Comparison of ENCODE assay signal across 7 mouse cellular contexts in the genomic region with DNA sequence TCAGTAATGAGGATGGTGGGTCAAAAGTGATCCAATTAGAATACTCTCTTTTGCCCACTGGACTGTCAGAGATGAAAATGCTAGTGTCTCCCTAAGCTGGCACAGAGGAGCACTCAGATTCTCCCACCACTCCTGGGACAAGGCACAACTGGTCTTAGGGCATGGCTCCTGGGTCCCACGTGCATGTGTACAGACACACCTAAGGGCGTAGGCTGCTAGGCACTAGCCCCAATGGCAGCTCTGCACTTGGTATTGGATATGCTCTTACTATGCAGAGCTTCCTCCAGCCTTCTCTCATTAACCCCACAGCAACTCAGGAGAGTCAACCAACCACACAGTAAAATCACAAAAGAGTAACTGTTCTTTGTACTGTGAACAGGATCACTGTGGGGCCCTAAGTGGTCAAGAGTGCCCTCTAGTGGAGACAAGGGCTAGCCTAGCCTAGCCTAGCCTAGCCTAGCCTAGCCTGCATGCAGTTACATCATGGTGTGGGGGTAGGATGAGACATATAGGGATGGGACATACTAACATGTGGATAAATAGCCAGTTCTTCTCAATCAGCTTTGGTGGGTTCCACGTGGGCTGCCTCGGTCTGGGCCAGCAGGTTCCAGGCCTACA. TPM values are rescaled to one million over a fixed set of nuclear protein-coding genes. Genes with fewer than 3 reads are reported as not detected.
A peak's percentile ranks its signal among the peaks of the same experiment; 100 is the strongest.
DNase-seq lines count a peak whose midpoint lies in the region; ATAC-seq and TF ChIP-seq lines count a peak whose summit lies in the region.

No protein-coding gene starts in this region.

- H3K4me1 ChIP-seq in embryonic facial prominence, embryonic 11.5 days (ENCODE audit: control insufficient read depth, insufficient read depth, low read length) = no peaks in the 10 kb centered on the region
- peaks cover 20% of the 10 kb centered on the region for H3K4me1 ChIP-seq in intestine, embryonic 15.5 days (replicated peaks)
- 0 out of 2 replicates have a peak, but pooled peaks cover 3% of the 10 kb centered on the region for H3K4me1 ChIP-seq in limb, embryonic 10.5 days
- no peaks in the 10 kb centered on the region for H3K4me1 ChIP-seq in midbrain, embryonic 14.5 days (ENCODE audit: control insufficient read depth, insufficient read depth, low read length)
- 0 out of 2 replicates have a peak, but pooled peaks cover 5% of the 10 kb centered on the region for H3K4me1 ChIP-seq in thymus, adult 2 months (replicated peaks; ENCODE audit: control insufficient read depth, insufficient read depth, low read length)

- no peak overlapping the region for H3K4me2 ChIP-seq in embryonic facial prominence, embryonic 11.5 days (ENCODE audit: low read depth, low read length)
- no peak overlapping the region for H3K4me2 ChIP-seq in intestine, embryonic 15.5 days (replicated peaks)
- H3K4me2 ChIP-seq in midbrain, embryonic 14.5 days (ENCODE audit: low read length) = no peak overlapping the region

- no peak for TF ChIP-seq CTCF in thymus, adult 2 months (IDR thresholded peaks at IDR 0.05; ENCODE audit: borderline replicate concordance, control insufficient read depth, extremely low read depth, insufficient read depth, low read length, poor library complexity)

- 69% methylated on average over 4 of the region's 4 CpGs for WGBS in embryonic facial prominence, embryonic 11.5 days
- WGBS in intestine, embryonic 15.5 days = 75% methylated on average over 4 of the region's 4 CpGs
- WGBS in limb, embryonic 10.5 days = 74% methylated on average over 4 of the region's 4 CpGs
- WGBS in midbrain, embryonic 14.5 days = 76% methylated on average over 4 of the region's 4 CpGs
- 89% methylated on average over 4 of the region's 4 CpGs for WGBS in thymus, adult 2 months

- no peaks in the 10 kb centered on the region for H3K9me3 ChIP-seq in embryonic facial prominence, embryonic 11.5 days (replicated peaks; ENCODE audit: control insufficient read depth, low read length)
- no peaks in the 10 kb centered on the region for H3K9me3 ChIP-seq in intestine, embryonic 15.5 days
- no peaks in the 10 kb centered on the region for H3K9me3 ChIP-seq in limb, embryonic 10.5 days (replicated peaks)
- H3K9me3 ChIP-seq in midbrain, embryonic 14.5 days (ENCODE audit: control insufficient read depth, low read length) = no peaks in the 10 kb centered on the region

- DNase-seq in ES-CJ7 (ENCODE audit: low read depth, low spot score) = peak; percentile 50
- DNase-seq in adrenal gland, postnatal 14 days = peak; percentile 54
- DNase-seq in embryonic facial prominence, embryonic 11.5 days (ENCODE audit: low spot score) = peak; percentile 71
- peak; percentile 35 for DNase-seq in limb, embryonic 10.5 days (ENCODE audit: low spot score)
- peak; percentile 73 for DNase-seq in midbrain, embryonic 14.5 days
- peak; percentile 57 for DNase-seq in thymus, adult 2 months

- H3K4me3 ChIP-seq in embryonic facial prominence, embryonic 11.5 days (ENCODE audit: low read depth, low read length) = no peak overlapping the region
- H3K4me3 ChIP-seq in intestine, embryonic 15.5 days (replicated peaks) = no peak overlapping the region
- H3K4me3 ChIP-seq in limb, embryonic 10.5 days = no peak overlapping the region
- no peak overlapping the region for H3K4me3 ChIP-seq in midbrain, embryonic 14.5 days (replicated peaks; ENCODE audit: low read depth, low read length)
- H3K4me3 ChIP-seq in thymus, adult 2 months (ENCODE audit: control insufficient read depth, insufficient read depth, low read length) = no peak overlapping the region

- H3K9ac ChIP-seq in embryonic facial prominence, embryonic 11.5 days (replicated peaks; ENCODE audit: low read length) = no peak overlapping the region
- H3K9ac ChIP-seq in intestine, embryonic 15.5 days = no peak overlapping the region
- no peak overlapping the region for H3K9ac ChIP-seq in midbrain, embryonic 14.5 days (replicated peaks; ENCODE audit: low read length)

- H3K27ac ChIP-seq in embryonic facial prominence, embryonic 11.5 days (replicated peaks; ENCODE audit: low read depth, low read length) = no peak overlapping the region
- H3K27ac ChIP-seq in intestine, embryonic 15.5 days = 0 out of 2 replicates have a peak overlapping the region, but pooled peaks have one; percentile 9
- no peak overlapping the region for H3K27ac ChIP-seq in limb, embryonic 10.5 days
- no peak overlapping the region for H3K27ac ChIP-seq in midbrain, embryonic 14.5 days (replicated peaks; ENCODE audit: low read depth, low read length)
- H3K27ac ChIP-seq in thymus, adult 2 months (ENCODE audit: control insufficient read depth, insufficient read depth, low read length) = no peak overlapping the region

- TF ChIP-seq POLR2A in thymus, adult 2 months (IDR thresholded peaks at IDR 0.05; ENCODE audit: control insufficient read depth, extremely low read depth, insufficient read depth, low read length, poor library complexity) = no peak

- no peaks in the 10 kb centered on the region for H3K27me3 ChIP-seq in embryonic facial prominence, embryonic 11.5 days (ENCODE audit: control insufficient read depth, insufficient read depth, low read length)
- no peaks in the 10 kb centered on the region for H3K27me3 ChIP-seq in intestine, embryonic 15.5 days (replicated peaks)
- H3K27me3 ChIP-seq in limb, embryonic 10.5 days (ENCODE audit: low read depth, poor library complexity, severe bottlenecking) = no peaks in the 10 kb centered on the region
- H3K27me3 ChIP-seq in midbrain, embryonic 14.5 days (ENCODE audit: control insufficient read depth, insufficient read depth, low read length) = no peaks in the 10 kb centered on the region
- H3K27me3 ChIP-seq in thymus, adult 2 months (ENCODE audit: control insufficient read depth, insufficient read depth, low read length) = no peaks in the 10 kb centered on the region

- ATAC-seq in embryonic facial prominence, embryonic 11.5 days (replicated peaks; ENCODE audit: insufficient number of reproducible peaks, low FRiP score, low TSS enrichment, low read depth) = peak; percentile 67; the same call in 1 of the 2 replicates
- peak; percentile 85 for ATAC-seq in intestine, embryonic 15.5 days
- no peak for ATAC-seq in midbrain, embryonic 14.5 days (ENCODE audit: low FRiP score, low TSS enrichment)

- no peaks in the 10 kb centered on the region for H3K36me3 ChIP-seq in embryonic facial prominence, embryonic 11.5 days (replicated peaks; ENCODE audit: control insufficient read depth, insufficient read depth, low read depth, low read length)
- no peaks in the 10 kb centered on the region for H3K36me3 ChIP-seq in intestine, embryonic 15.5 days
- H3K36me3 ChIP-seq in limb, embryonic 10.5 days = no peaks in the 10 kb centered on the region
- H3K36me3 ChIP-seq in midbrain, embryonic 14.5 days (ENCODE audit: control insufficient read depth, insufficient read depth, low read length) = no peaks in the 10 kb centered on the region
- no peaks in the 10 kb centered on the region for H3K36me3 ChIP-seq in thymus, adult 2 months (ENCODE audit: control insufficient read depth, insufficient read depth, low read length)

RNA-seq across cellular contexts. Expression of gene Mob2, which starts 23.2 kb away (rescaled TPM):
- total RNA-seq in adrenal gland, postnatal 14 days (2021) = 47.4 and 48.6 TPM in 2 replicates
- polyA plus RNA-seq in embryonic facial prominence, embryonic 11.5 days (2014; fragmentation: Nextera tagmentation; extraction: Ambion mirVana) = 60.2 and 62.9 TPM in 2 replicates
- 57.8 and 61.8 TPM in 2 replicates for polyA plus RNA-seq in intestine, embryonic 15.5 days (2015; fragmentation: Nextera tagmentation; extraction: Ambion mirVana)
- 67.8 and 74.4 TPM in 2 replicates for polyA plus RNA-seq in limb, embryonic 10.5 days (2016; fragmentation: Nextera tagmentation; extraction: Ambion mirVana)
- 53.5 and 57.2 TPM in 2 replicates for polyA plus RNA-seq in midbrain, embryonic 14.5 days (2014; fragmentation: Nextera tagmentation; extraction: Ambion mirVana)
- 62.6 and 73.5 TPM in 2 replicates for polyA plus RNA-seq in thymus, adult 2 months (2012; rRNA removed)

RNA-seq across cellular contexts. Expression of gene Dusp8, which starts 58.0 kb away (rescaled TPM):
- 7.3 and 8.4 TPM in 2 replicates for total RNA-seq in adrenal gland, postnatal 14 days (2021)
- polyA plus RNA-seq in embryonic facial prominence, embryonic 11.5 days (2014; fragmentation: Nextera tagmentation; extraction: Ambion mirVana) = 3.6 and 4.2 TPM in 2 replicates
- 6.6 TPM in 2 replicates for polyA plus RNA-seq in intestine, embryonic 15.5 days (2015; fragmentation: Nextera tagmentation; extraction: Ambion mirVana)
- polyA plus RNA-seq in limb, embryonic 10.5 days (2016; fragmentation: Nextera tagmentation; extraction: Ambion mirVana) = 0.26 and 0.34 TPM in 2 replicates
- polyA plus RNA-seq in midbrain, embryonic 14.5 days (2014; fragmentation: Nextera tagmentation; extraction: Ambion mirVana) = 112 and 126 TPM in 2 replicates
- polyA plus RNA-seq in thymus, adult 2 months (2012; rRNA removed) = 0.98 and 4.0 TPM in 2 replicates

Comparison
In these comparisons a context has a peak if more than half of its experiments do, and no peak if none do; other contexts are left out.
1. RNA of gene Dusp8, which starts 58.0 kb away (polyA plus RNA-seq): 112 to 126 TPM in midbrain, embryonic 14.5 days; 6.6 TPM in intestine, embryonic 15.5 days, 0.98 to 4.0 TPM in thymus, adult 2 months, 3.6 to 4.2 TPM in embryonic facial prominence, embryonic 11.5 days and 0.26 to 0.34 TPM in limb, embryonic 10.5 days; every median in the first group is over 10 times any median in the second.
2. Peak in every context shown above with its lines, with median percentiles within 50 percentile points of each other: DNase-seq.